Mouse (Mus musculus) stomach, embryonic 16.5 days (tissue): Measurements from ENCODE around the gene Cbwd1. TPM values are rescaled to one million over a fixed set of nuclear protein-coding genes. Genes with fewer than 3 reads are reported as not detected.

Source experiments
- ATAC-seq: fragments of 200-750 bp; cut with Nextera tagmentation; 2 replicates; pipeline ENCODE4 v1.8.0; 2017; ENCODE audit warnings: moderate number of reproducible peaks, moderate TSS enrichment; ENCODE audit not compliant: insufficient read depth, low FRiP score
- H3K27ac ChIP-seq: fragments of 300-500 bp; sonication (generic); 2 replicates; pipeline ENCODE4 v1.5.1; 2014; ENCODE audit warnings: low read length
- H3K27me3 ChIP-seq: fragments of 300-500 bp; sonication (generic); 2 replicates; pipeline ENCODE4 v1.6.1; 2014; ENCODE audit warnings: low read length, control low read depth, mixed read lengths; ENCODE audit not compliant: control insufficient read depth, insufficient read depth
- H3K36me3 ChIP-seq: fragments of 300-500 bp; sonication (generic); 2 replicates; pipeline ENCODE4 v1.6.1; 2014; ENCODE audit warnings: low read length; ENCODE audit not compliant: control insufficient read depth, insufficient read depth
- H3K4me1 ChIP-seq: fragments of 300-500 bp; sonication (generic); 2 replicates; pipeline ENCODE4 v1.6.1; 2014; ENCODE audit warnings: low read length, control low read depth, mixed read lengths; ENCODE audit not compliant: control insufficient read depth, insufficient read depth
- H3K4me2 ChIP-seq: fragments of 300-500 bp; sonication (generic); 2 replicates; pipeline ENCODE4 v1.6.1; 2014; ENCODE audit warnings: low read depth, low read length, mixed read lengths
- H3K4me3 ChIP-seq: fragments of 300-500 bp; sonication (generic); replicated peaks from 2 replicates; pipeline ENCODE4 v1.5.1; 2014; ENCODE audit warnings: mild to moderate bottlenecking, low read length
- H3K9ac ChIP-seq: fragments of 300-500 bp; sonication (generic); 2 replicates; pipeline ENCODE4 v1.6.1; 2014; ENCODE audit warnings: low read length
- H3K9me3 ChIP-seq: fragments of 300-500 bp; sonication (generic); replicated peaks from 2 replicates; pipeline ENCODE4 v1.6.1; 2016; ENCODE audit warnings: low read length, control low read depth; ENCODE audit not compliant: control insufficient read depth
- WGBS: fragments of 180-500 bp; shearing (Covaris S2); extraction: QIAGEN DNeasy Blood & Tissue Kit; methylation state at CpG from one replicate; pipeline ENCODE4 v1.1.7; 2014; 5-methylcytosine and 5-hydroxymethylcytosine counted together
- polyA plus RNA-seq: library from polyadenylated mRNA; unstranded; fragments of >200 nt; fragmentation: Nextera tagmentation; extraction: Ambion mirVana; gene quantifications from 2 replicates; pipeline ENCODE4 v1.2.1, GENCODE M21; 2015

The Cbwd1 gene
- 18.0 and 20.6 TPM in 2 replicates for polyA plus RNA-seq

- peak; percentile 100 for ATAC-seq
- Histone ChIP-seq H3K9ac (peak within 1 kb of the TSS; percentile 80), H3K36me3 (peaks cover 2% of the 10 kb centered on the region; the same call in 1 of the 2 replicates), H3K27me3 (no peaks in the 10 kb centered on the region), H3K4me2 (peak within 1 kb of the TSS; percentile 73), H3K27ac (peak within 1 kb of the TSS; percentile 21; the same call in 1 of the 2 replicates), H3K4me1 (peaks cover 11% of the 10 kb centered on the region), H3K9me3 (no peaks in the 10 kb centered on the region), H3K4me3 (peak within 1 kb of the TSS; percentile 81)
- under 1% methylated on average over 36 of the region's 36 CpGs for WGBS
Measured at GRCm38 (mm10) chr19:24961172-24961962, at the start of gene Cbwd1. TSS of gene Cbwd1 (minus strand) at chr19:24961610.

GRCm38 (mm10) chr19:25008509-25008908, 47.1 kb upstream of the Cbwd1 start:
- WGBS, result 85% methylated on average over 2 of the region's 2 CpGs
- ATAC-seq, result no peak
- H3K36me3 ChIP-seq, result no peaks in the 10 kb centered on the region

DNA sequence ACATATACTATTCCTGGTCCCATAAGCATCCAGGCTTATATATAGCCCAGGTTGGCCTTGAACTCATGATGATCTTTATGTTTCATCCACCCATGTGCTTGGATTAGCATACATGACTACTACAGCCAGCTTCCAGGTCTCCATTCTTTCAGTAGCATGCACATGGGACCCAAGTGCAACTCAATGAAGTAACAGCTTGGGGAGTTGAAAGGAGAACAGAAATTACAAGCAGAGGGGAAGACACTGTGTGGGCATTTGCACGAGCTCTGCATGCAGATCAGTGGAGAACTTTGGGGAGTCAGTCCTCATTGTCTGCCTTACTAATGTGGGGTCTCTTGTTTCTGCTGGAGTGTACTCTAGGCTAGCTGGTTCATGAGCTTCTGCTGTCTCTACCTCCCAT, 45.3 kb upstream of the Cbwd1 start:
- no peak for ATAC-seq
- H3K27ac ChIP-seq, result no peak overlapping the region
- H3K4me3 ChIP-seq, result no peak overlapping the region
- H3K27me3 ChIP-seq, result no peaks in the 10 kb centered on the region
- 83% methylated on average over 1 of the region's 1 CpGs for WGBS
- H3K36me3 ChIP-seq, result no peaks in the 10 kb centered on the region
- H3K9ac ChIP-seq, result no peak overlapping the region
- no peak overlapping the region for H3K4me2 ChIP-seq
- H3K9me3 ChIP-seq, result no peaks in the 10 kb centered on the region
- peaks cover 8% of the 10 kb centered on the region; the same call in 1 of the 2 replicates for H3K4me1 ChIP-seq

More at GRCm38 (mm10) chr19:25008509-25008908, 47.1 kb upstream of the Cbwd1 start:
- no peaks in the 10 kb centered on the region for H3K9me3 ChIP-seq
- H3K4me3 ChIP-seq, result no peak overlapping the region
- no peak overlapping the region for H3K9ac ChIP-seq
- no peaks in the 10 kb centered on the region for H3K27me3 ChIP-seq
- H3K4me1 ChIP-seq, result peaks cover 8% of the 10 kb centered on the region; the same call in 1 of the 2 replicates
- H3K27ac ChIP-seq, result no peak overlapping the region
- no peak overlapping the region for H3K4me2 ChIP-seq

DNA sequence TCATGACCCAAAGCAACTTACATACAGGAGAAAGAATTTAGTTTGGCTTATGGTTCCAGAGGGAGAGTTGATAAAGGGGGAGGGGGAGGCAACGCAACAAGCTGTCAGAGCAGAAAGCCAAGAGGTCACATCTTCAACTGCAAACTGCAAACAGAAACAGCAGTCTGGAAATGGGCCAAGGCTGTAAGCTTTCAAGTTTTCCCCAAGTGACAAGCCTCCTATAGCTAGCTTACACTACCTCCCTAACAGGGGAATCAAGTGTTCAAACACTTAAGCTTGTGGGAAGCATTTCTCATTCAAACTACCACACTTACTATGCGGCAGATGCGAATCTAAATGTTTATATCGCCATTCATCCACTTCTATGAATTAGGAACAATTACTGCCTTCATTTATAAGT, 42.4 kb upstream of the Cbwd1 start:
- H3K4me3 ChIP-seq, result no peak overlapping the region
- ATAC-seq, result no peak
- H3K9me3 ChIP-seq, result no peaks in the 10 kb centered on the region

DNA sequence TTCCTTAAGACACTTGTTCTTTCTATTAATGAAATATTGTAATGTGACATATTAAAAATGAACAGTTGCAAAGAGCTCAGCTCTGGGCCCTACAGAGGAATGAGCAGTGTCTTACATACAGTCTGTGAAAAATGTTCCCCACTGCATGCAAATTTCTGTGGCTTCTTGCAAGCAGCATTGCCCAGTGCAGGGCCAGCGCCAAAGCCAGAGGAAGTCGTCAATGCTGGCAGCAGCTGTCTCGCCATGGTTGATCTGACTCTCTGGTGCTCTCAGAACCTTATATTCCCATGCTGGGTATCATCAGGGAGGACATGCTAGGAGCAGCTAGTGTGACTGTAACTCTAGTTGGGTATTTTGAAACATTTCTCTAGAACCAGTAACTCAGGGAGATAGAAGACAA, 41.4 kb upstream of the Cbwd1 start:
- H3K9me3 ChIP-seq, result no peaks in the 10 kb centered on the region
- H3K27me3 ChIP-seq, result no peaks in the 10 kb centered on the region; the same call in 1 of the 2 replicates
- H3K4me3 ChIP-seq, result no peak overlapping the region
- no peak overlapping the region for H3K9ac ChIP-seq
- no peak overlapping the region for H3K4me2 ChIP-seq
- no peak overlapping the region for H3K27ac ChIP-seq
- WGBS, result 83% methylated on average over 3 of the region's 3 CpGs
- no peaks in the 10 kb centered on the region for H3K36me3 ChIP-seq
- H3K4me1 ChIP-seq, result peaks cover 8% of the 10 kb centered on the region; the same call in 1 of the 2 replicates
- no peak for ATAC-seq

More for the DNA sequence above, 42.4 kb upstream of the Cbwd1 start:
- Histone ChIP-seq H3K36me3 (no peaks in the 10 kb centered on the region), H3K4me2 (no peak overlapping the region), H3K27ac (no peak overlapping the region), H3K9ac (no peak overlapping the region), H3K27me3 (no peaks in the 10 kb centered on the region), H3K4me1 (peaks cover 8% of the 10 kb centered on the region; the same call in 1 of the 2 replicates)
- 31% methylated on average over 4 of the region's 4 CpGs for WGBS

- peaks cover 8% of the 10 kb centered on the region; the same call in 1 of the 2 replicates for H3K4me1 ChIP-seq
- no peak overlapping the region for H3K4me2 ChIP-seq
- H3K9me3 ChIP-seq, result no peaks in the 10 kb centered on the region
- no peak overlapping the region for H3K27ac ChIP-seq
- no peaks in the 10 kb centered on the region; the same call in 1 of the 2 replicates for H3K27me3 ChIP-seq
- no peak for ATAC-seq
- WGBS, result 72% methylated on average over 6 of the region's 6 CpGs
- no peak overlapping the region for H3K4me3 ChIP-seq
- no peak overlapping the region for H3K9ac ChIP-seq
- no peaks in the 10 kb centered on the region for H3K36me3 ChIP-seq
Measured at GRCm38 (mm10) chr19:25002032-25002431, 40.6 kb upstream of the Cbwd1 start.

DNA sequence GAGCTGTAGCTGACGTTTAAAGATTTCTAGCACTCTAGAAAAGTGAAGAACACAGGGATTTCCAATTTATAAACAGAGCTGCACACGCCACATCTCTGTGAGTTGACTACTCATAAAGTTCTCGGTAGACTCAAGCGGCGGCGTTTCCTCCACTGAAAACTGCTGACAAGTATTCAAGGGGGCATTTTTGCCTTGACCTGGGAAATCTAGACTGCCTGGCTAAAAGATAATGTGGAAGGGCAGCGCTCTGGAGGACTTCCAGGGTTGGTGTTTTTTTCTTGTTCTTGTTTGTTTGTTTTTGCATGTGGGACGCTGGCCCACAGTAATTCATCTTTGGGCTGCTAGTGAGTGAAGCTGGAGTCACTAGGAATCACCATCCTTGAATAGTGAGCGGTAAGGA, 38.7 kb upstream of the Cbwd1 start:
- peak overlapping the region; percentile 76; the same call in 1 of the 2 replicates for H3K9ac ChIP-seq
- peak overlapping the region; percentile 63 for H3K4me3 ChIP-seq
- no peak for ATAC-seq
- H3K36me3 ChIP-seq, result no peaks in the 10 kb centered on the region
- H3K4me1 ChIP-seq, result peaks cover 8% of the 10 kb centered on the region; the same call in 1 of the 2 replicates
- no peaks in the 10 kb centered on the region for H3K9me3 ChIP-seq
- no peaks in the 10 kb centered on the region; the same call in 1 of the 2 replicates for H3K27me3 ChIP-seq
- H3K4me2 ChIP-seq, result peak overlapping the region; percentile 70
- H3K27ac ChIP-seq, result no peak overlapping the region
- 18% methylated on average over 9 of the region's 9 CpGs for WGBS

GRCm38 (mm10) chr19:24999201-24999886, 37.9 kb upstream of the Cbwd1 start, which contains the start of gene Dock8:
TSS of gene Dock8 (plus strand) at chr19:24999534.
- WGBS, result under 1% methylated on average over 106 of the region's 109 CpGs
- Histone ChIP-seq H3K27ac (peak within 1 kb of the TSS; percentile 63), H3K4me3 (peak within 1 kb of the TSS; percentile 63), H3K36me3 (no peaks in the 10 kb centered on the region), H3K9me3 (no peaks in the 10 kb centered on the region), H3K4me1 (peaks cover 7% of the 10 kb centered on the region; the same call in 1 of the 2 replicates), H3K27me3 (no peaks in the 10 kb centered on the region; the same call in 1 of the 2 replicates), H3K4me2 (peak within 1 kb of the TSS; percentile 70), H3K9ac (peak within 1 kb of the TSS; percentile 76)
- ATAC-seq, result peak; percentile 90
